Mouse (Mus musculus) left cerebral cortex, adult 8-10 months (tissue): ENCODE data around the gene Agtpbp1. TPM values are rescaled to one million over a fixed set of nuclear protein-coding genes. Genes with fewer than 3 reads are reported as not detected.

ENCODE experiments used
- DNase-seq, 2 experiments: peaks; one replicate each; pipeline ENCODE4 v3.0.0; 2022; ENCODE audit warnings: low spot score in 2 of 2
- total RNA-seq, 4 experiments: library from RNA; stranded (reverse); gene quantifications; 2 replicates each; pipeline ENCODE4 v1.2.4; 2022

Gene Agtpbp1
- total RNA-seq, 4 experiments from 2014 or later: 320 to 366 (median 343) TPM

- no peak for DNase-seq
Measured at GRCm38 (mm10) chr13:59534301-59534700, 50.7 kb downstream of the Agtpbp1 start.

- DNase-seq: no peak
Measured at GRCm38 (mm10) chr13:59533331-59533730, 51.7 kb downstream of the Agtpbp1 start.

- DNase-seq: no peak
Measured at GRCm38 (mm10) chr13:59531203-59531602, 53.8 kb downstream of the Agtpbp1 start.

GRCm38 (mm10) chr13:59530491-59530890 is 54.5 kb downstream of the Agtpbp1 start:
- no peak for DNase-seq

GRCm38 (mm10) chr13:59521271-59522064 is 63.6 kb downstream of the Agtpbp1 start:
- DNase-seq: no peak

- no peak for DNase-seq
Measured at GRCm38 (mm10) chr13:59520834-59521233, 64.2 kb downstream of the Agtpbp1 start.

- DNase-seq: no peak
Measured at GRCm38 (mm10) chr13:59519479-59519878, 65.5 kb downstream of the Agtpbp1 start.

GRCm38 (mm10) chr13:59518016-59518415 is 67.0 kb downstream of the Agtpbp1 start:
- DNase-seq: no peak

- DNase-seq: no peak
Measured at GRCm38 (mm10) chr13:59515074-59515473, 70.0 kb downstream of the Agtpbp1 start.

- no peak for DNase-seq
Measured at GRCm38 (mm10) chr13:59509644-59510366, 75.2 kb downstream of the Agtpbp1 start.

GRCm38 (mm10) chr13:59508584-59508983 is 76.4 kb downstream of the Agtpbp1 start:
- no peak for DNase-seq

- no peak for DNase-seq
Measured at GRCm38 (mm10) chr13:59506450-59506849, 78.6 kb downstream of the Agtpbp1 start.

- DNase-seq: no peak
Measured at GRCm38 (mm10) chr13:59505867-59506266, 79.2 kb downstream of the Agtpbp1 start.

GRCm38 (mm10) chr13:59503581-59503980 is 81.4 kb downstream of the Agtpbp1 start:
- DNase-seq: no peak

- no peak for DNase-seq
Measured at GRCm38 (mm10) chr13:59499831-59500230, 85.2 kb downstream of the Agtpbp1 start.

GRCm38 (mm10) chr13:59499374-59499773 is 85.7 kb downstream of the Agtpbp1 start:
- no peak for DNase-seq

- no peak for DNase-seq
Measured at GRCm38 (mm10) chr13:59498191-59498590, 86.8 kb downstream of the Agtpbp1 start.

- no peak for DNase-seq
Measured at GRCm38 (mm10) chr13:59495839-59496238, 89.2 kb downstream of the Agtpbp1 start.

- no peak for DNase-seq
Measured at GRCm38 (mm10) chr13:59494619-59495262, 90.3 kb downstream of the Agtpbp1 start.

- DNase-seq: no peak
Measured at GRCm38 (mm10) chr13:59490726-59491125, 94.3 kb downstream of the Agtpbp1 start.

GRCm38 (mm10) chr13:59489143-59489542 is 95.9 kb downstream of the Agtpbp1 start:
- DNase-seq: no peak

GRCm38 (mm10) chr13:59487287-59487686 is 97.7 kb downstream of the Agtpbp1 start:
- DNase-seq: no peak
